Mouse (Mus musculus) neural tube, postnatal 0 days (tissue): ENCODE results near the gene Cby3. TPM values are rescaled to one million over a fixed set of nuclear protein-coding genes. Genes with fewer than 3 reads are reported as not detected.

Source experiments
- microRNA counts: library from miRNA; unstranded; fragments of <30 nt; microRNA quantifications from one replicate; lab custom pipeline; 2015
- microRNA-seq: library from miRNA; unstranded; fragments of <30 nt; microRNA quantifications from one replicate; pipeline ENCODE4, GENCODE M21; 2016
- polyA plus RNA-seq: library from polyadenylated mRNA; unstranded; fragments of >200 nt; fragmentation: Nextera tagmentation; extraction: Ambion mirVana; gene quantifications from 2 replicates; pipeline ENCODE4 v1.2.1, GENCODE M21; 2015

Cby3 gene
- polyA plus RNA-seq = 1.9 and 2.4 TPM in 2 replicates

GRCm38 (mm10) chr11:50354162-50354561 lies at the start of gene Cby3:
Gene Cby3, plus strand, starts transcription at chr11:50354462.

GRCm38 (mm10) chr11:50325496-50326301 lies 28.6 kb upstream of the Cby3 start, which contains the start of gene Canx:
Gene Canx, minus strand, starts transcription at chr11:50325673.

GRCm38 (mm10) chr11:50376911-50377891 lies 22.9 kb downstream of the Cby3 start, which contains the start of gene Hnrnph1:
Gene Hnrnph1, plus strand, starts transcription at chr11:50376990.

MicroRNAs encoded within 50 kb of the gene (microRNA counts, 519-probe panel; counts per million panel counts)
- microRNA mmu-miR-804 (lab: Ali Mortazavi, UCI) = 4,356 counts per million, percentile 42 among the panel's probes with 10 or more counts

Small RNA genes within 50 kb of the gene (microRNA-seq; reads per million reads assigned to microRNA genes)
- gene Mir804 = not detected

Other genes with a start within 250 kb of the Cby3 start
- gene Tbc1d9b, start 223.1 kb upstream of the Cby3 start, polyA plus RNA-seq = 28.9 and 32.1 TPM in 2 replicates
- gene Mrnip, start 180.0 kb upstream of the Cby3 start, polyA plus RNA-seq = 33.8 and 40.5 TPM in 2 replicates
- 442 and 490 TPM in 2 replicates for gene Sqstm1, start 143.6 kb upstream of the Cby3 start, polyA plus RNA-seq
- 90.2 and 107 TPM in 2 replicates for gene Mgat4b, start 143.6 kb upstream of the Cby3 start, polyA plus RNA-seq
- 8.9 and 10.1 TPM in 2 replicates for gene Ltc4s, start 115.8 kb upstream of the Cby3 start, polyA plus RNA-seq
- gene Maml1, start 62.2 kb upstream of the Cby3 start, polyA plus RNA-seq = 1.8 and 2.1 TPM in 2 replicates
- 247 TPM in 2 replicates for gene Canx, start 28.8 kb upstream of the Cby3 start, polyA plus RNA-seq
- 188 and 245 TPM in 2 replicates for gene Hnrnph1, start 22.5 kb downstream of the Cby3 start, polyA plus RNA-seq
- gene Rufy1, start 76.7 kb downstream of the Cby3 start, polyA plus RNA-seq = 21.9 and 26.0 TPM in 2 replicates
- gene Adamts2, start 247.6 kb downstream of the Cby3 start, polyA plus RNA-seq = 5.2 and 7.4 TPM in 2 replicates